Mouse (Mus musculus): ENCODE results near the gene Ovca2. TPM values are rescaled to one million over a fixed set of nuclear protein-coding genes. Genes with fewer than 3 reads are reported as not detected.

Gene Ovca2
- total RNA-seq, 2 experiments from 2014 or later = 18.2 to 18.3 TPM

DNA sequence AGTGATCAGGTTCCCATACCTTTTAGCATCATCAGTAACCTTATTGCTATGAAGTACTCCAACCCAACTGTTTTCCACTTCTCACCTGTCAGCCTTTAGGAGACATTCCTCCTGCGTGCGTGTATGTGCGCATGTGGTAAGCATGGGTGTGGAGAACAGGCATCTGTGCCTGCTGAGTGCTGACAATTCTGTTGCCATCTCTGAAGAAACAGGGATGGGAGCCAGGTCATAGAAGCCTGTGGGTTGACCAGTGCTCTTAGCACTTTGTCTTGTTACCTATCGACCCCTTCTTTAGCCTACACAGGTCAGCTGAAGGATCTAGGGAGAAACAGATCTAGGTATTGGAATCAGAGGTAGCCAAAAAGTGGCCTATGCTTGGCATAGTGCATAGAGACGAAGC, 45.2 kb downstream of the Ovca2 start:
- DNase-seq (ENCODE audit: extremely low spot score in 1 of 2, low spot score in 1 of 2) = no peak

DNA sequence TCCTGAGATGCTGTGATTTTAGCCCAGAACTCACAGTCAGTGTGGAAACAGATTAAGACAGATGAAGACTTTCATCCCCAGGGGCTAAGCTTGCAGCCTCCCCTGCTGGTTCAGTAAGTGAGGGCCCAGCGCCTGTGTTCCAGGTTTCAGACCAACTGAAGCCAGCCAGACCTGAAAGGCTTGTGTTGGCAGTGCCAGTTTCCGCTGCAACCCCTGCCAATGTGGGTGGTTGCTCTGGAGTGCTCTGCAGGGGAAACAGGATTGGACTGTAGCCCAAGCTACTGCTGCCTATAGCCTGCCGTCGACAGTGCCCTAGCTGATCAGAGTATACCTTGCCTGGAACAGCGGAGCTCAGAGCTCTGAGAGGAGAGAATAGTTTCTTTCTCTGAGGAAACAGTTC, 46.4 kb downstream of the Ovca2 start:
- peak; percentile 30 to 45 for DNase-seq (ENCODE audit: extremely low spot score in 1 of 2, low spot score in 1 of 2)

DNA sequence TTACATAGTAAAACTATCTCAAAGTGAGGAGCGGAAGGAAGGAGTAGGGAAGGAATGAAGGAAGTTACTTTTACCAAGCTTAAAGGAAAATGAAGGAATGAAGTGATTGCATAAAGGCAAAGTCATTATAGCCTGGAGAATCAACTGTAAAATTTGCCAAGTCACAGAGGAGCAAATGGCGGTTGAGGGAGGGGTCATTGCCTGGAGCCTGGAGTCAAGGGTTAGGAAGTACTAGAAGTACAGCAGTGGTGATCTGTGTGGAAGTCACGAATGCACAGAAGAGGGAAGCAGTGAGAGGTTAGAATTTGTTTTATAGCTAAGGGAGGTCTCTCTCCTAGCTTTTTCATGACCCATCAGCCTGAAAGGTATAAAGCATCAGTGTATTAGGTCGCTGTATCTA, 47.3 kb downstream of the Ovca2 start:
- no peak for DNase-seq (ENCODE audit: extremely low spot score in 1 of 2, low spot score in 1 of 2)

DNA sequence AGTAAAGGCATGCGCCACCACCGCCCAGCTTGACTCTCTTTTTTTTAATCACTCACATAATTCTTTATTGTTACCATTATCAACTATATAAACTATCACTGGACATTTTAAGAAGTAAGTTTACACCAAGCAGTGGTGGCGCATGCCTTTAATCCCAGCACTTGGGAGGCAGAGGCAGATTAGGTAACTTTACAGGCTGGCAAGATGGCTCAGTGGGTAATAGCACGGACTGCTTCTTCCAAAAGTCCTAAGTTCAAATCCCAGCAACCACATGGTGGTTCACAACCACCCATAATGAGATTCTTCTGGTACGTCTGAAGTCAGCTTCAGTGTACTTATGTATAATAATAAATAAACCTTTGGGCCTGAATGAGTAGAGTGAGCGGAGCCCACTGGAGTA, 49.2 kb downstream of the Ovca2 start:
- DNase-seq (ENCODE audit: extremely low spot score in 1 of 2, low spot score in 1 of 2) = no peak

DNA sequence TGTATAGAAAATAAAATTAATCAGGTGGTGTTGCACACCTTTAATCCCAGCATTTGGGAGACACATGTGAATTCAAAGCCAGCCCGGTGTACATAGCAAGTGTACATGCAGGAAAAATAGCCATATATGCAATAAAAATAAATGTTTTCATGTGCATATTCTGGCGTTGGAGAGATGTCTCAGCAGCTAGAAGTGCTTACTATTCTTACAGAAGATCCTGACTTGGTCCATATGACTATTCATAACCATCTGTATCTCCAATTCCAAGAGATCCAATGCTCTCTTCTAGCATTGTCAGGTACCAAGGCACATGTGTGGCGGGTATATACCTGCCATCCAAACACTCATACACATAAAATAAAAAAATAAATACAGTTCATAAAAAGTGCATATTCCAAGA, 52.3 kb downstream of the Ovca2 start:
- no peak for DNase-seq (ENCODE audit: extremely low spot score in 1 of 2, low spot score in 1 of 2)

Small RNA genes within 50 kb of the gene (microRNA-seq; reads per million reads assigned to microRNA genes)
- gene Mir132 (18,709 to 21,106 reads per million in 2 experiments), gene Mir212 (486 to 589 reads per million in 2 experiments)

Other genes with a start within 250 kb of the Ovca2 start
- gene Hic1, start 9.3 kb downstream of the Ovca2 start, total RNA-seq (2021) = 1 to 10 TPM; 2.5 to 3.2 TPM
- gene Dph1, start 12.4 kb upstream of the Ovca2 start, total RNA-seq (2021) = 10 to 100 TPM; 35.4 to 36.1 TPM
- 100 to 1,000 TPM in 1 of 2 experiments, 10 to 100 TPM in 1; 94.7 to 106 TPM for gene Rtn4rl1, start 14.9 kb upstream of the Ovca2 start, total RNA-seq (2021)
- gene Rpa1, start 169.5 kb upstream of the Ovca2 start, total RNA-seq (2021) = 10 to 100 TPM; 58.8 to 59.5 TPM
- gene Smyd4, start 169.6 kb upstream of the Ovca2 start, total RNA-seq (2021) = 10 to 100 TPM; 14.3 to 14.5 TPM
- gene Serpinf1, start 243.9 kb upstream of the Ovca2 start, total RNA-seq (2021) = 10 to 100 TPM; 16.0 to 16.8 TPM